Mouse (Mus musculus): ENCODE data around the gene Slc34a3.
"Not testable (repeated sequence)": the region's sequence is repeated elsewhere in the genome, so short reads cannot be mapped to it uniquely, and the experiment has no call there.

DNA sequence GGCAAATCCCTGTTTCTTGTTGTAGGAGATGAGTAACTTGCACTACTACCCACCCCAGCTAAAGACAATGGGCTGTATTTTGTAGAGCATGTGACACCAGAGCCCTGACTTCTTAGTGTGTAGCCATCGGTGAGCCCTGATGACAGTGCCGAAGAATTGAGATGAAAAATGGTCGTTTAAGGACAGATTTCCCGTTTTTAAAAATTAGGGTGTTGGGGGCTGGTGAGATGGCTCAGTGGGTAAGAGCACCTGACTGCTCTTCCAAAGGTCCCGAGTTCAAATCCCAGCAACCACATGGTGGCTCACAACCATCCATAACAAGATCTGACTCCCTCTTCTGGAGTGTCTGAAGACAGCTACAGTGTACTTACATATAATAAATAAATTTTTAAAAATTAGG, 23.1 kb upstream of the Slc34a3 start:
- TF ChIP-seq CTCF (IDR thresholded peaks at IDR 0.05; ENCODE audit: borderline replicate concordance, control insufficient read depth, extremely low read depth, insufficient read depth, low read length, poor library complexity); POLR2A (IDR thresholded peaks at IDR 0.05; ENCODE audit: control insufficient read depth, extremely low read depth, insufficient read depth, low read length, poor library complexity): not testable (repeated sequence)
